Mouse (Mus musculus) forebrain, embryonic 10.5 days (tissue): ENCODE data around the gene Fam43a. TPM values are rescaled to one million over a fixed set of nuclear protein-coding genes. Genes with fewer than 3 reads are reported as not detected.

Experiments used
- DNase-seq: peaks from one replicate; pipeline ENCODE4 v3.0.0-alpha.2; 2017; ENCODE audit warnings: low spot score; ENCODE audit errors: extremely low spot score
- H3K27ac ChIP-seq: fragments of 300-500 bp; sonication (generic); 2 replicates; pipeline ENCODE4 v1.5.1; 2016; ENCODE audit warnings: mild to moderate bottlenecking
- H3K27me3 ChIP-seq: fragments of 300-500 bp; sonication (generic); 2 replicates; pipeline ENCODE4 v1.6.1; 2016; ENCODE audit warnings: mild to moderate bottlenecking; ENCODE audit not compliant: poor library complexity, severe bottlenecking
- H3K36me3 ChIP-seq: fragments of 300-500 bp; sonication (generic); replicated peaks from 2 replicates; pipeline ENCODE4 v1.6.1; 2016; ENCODE audit warnings: mild to moderate bottlenecking, moderate library complexity
- H3K4me1 ChIP-seq: fragments of 300-500 bp; sonication (generic); 2 replicates; pipeline ENCODE4 v1.6.1; 2016
- H3K4me3 ChIP-seq: fragments of 300-500 bp; sonication (generic); 2 replicates; pipeline ENCODE4 v1.5.1; 2016; ENCODE audit warnings: mild to moderate bottlenecking, moderate library complexity
- H3K9me3 ChIP-seq: fragments of 300-500 bp; sonication (generic); 2 replicates; pipeline ENCODE4 v1.6.1; 2016; ENCODE audit warnings: mild to moderate bottlenecking, moderate library complexity
- WGBS: fragments of 180-500 bp; shearing (Covaris S2); methylation state at CpG from one replicate; pipeline ENCODE4 v1.1.7; 2016; 5-methylcytosine and 5-hydroxymethylcytosine counted together
- polyA plus RNA-seq: library from polyadenylated mRNA; unstranded; fragments of >200 nt; fragmentation: Nextera tagmentation; extraction: Ambion mirVana; gene quantifications from 2 replicates; pipeline ENCODE4 v1.2.1, GENCODE M21; 2016

The Fam43a gene
- polyA plus RNA-seq, 1 experiment from 2014 or later: 14.7 TPM

DNA sequence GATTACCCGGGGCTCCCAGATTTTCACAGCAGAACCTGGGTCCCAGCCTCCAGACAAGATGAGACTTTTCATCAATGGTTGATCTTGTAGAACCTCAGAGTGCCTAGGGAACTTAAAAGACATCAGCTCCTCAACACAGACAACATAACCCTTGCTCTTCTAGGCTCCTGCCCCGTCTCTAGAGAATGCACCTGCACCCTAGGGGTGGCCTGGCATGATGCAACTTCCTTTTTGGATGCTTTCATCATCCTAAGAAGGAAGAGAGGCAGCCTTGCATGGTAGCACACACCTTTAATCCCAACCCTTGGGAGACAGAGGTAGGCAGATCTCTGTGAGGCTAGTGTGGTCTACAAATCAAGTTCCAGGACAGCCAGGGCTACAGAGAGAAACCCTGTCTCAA is 25.1 kb downstream of the Fam43a start:
- WGBS: 83% methylated on average over 2 of the region's 2 CpGs
- H3K27ac ChIP-seq: no peak overlapping the region
- H3K9me3 ChIP-seq: no peaks in the 10 kb centered on the region
- no peak for DNase-seq
- no peak overlapping the region for H3K4me3 ChIP-seq
- peaks cover 15% of the 10 kb centered on the region for H3K4me1 ChIP-seq
- H3K36me3 ChIP-seq: no peaks in the 10 kb centered on the region
- H3K27me3 ChIP-seq: no peaks in the 10 kb centered on the region

DNA sequence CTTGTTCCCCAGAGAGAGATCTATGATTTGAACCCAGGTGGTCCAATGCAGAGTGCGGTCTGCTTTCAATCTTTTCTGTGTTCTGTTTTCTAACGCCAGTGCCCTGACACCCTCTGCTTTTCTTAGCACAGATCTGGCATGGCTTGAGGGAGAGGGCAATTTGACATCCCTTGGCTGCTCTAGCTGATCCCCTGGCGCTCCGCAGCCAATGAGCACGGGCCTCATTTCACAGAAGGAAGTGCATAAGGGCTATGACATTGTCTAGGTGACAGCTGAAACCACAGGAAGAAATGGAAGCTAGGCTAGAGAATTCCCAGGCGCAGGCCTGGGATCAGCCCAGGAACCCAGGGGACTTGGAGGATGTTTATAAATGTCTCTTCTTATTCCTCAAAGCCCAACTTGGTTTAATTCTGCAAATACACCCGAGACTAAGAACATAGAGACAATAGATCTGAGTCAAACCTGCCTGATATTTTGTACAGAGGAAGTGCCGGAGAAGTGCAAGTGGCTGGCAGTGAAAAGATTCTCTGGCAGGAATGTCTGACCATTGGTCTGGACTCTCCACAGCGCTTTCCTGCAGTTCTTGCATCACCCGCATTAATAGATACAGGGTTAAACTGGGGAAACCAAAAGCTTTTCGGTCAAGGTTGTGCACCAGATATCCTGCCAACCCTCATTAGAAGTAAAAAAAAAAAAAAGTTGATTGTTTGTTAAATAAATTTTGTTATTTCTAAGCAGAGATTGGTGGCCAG is 28.2 kb downstream of the Fam43a start:
- H3K27ac ChIP-seq: no peak overlapping the region
- DNase-seq: no peak
- no peaks in the 10 kb centered on the region for H3K9me3 ChIP-seq
- H3K36me3 ChIP-seq: no peaks in the 10 kb centered on the region
- H3K27me3 ChIP-seq: no peaks in the 10 kb centered on the region
- peaks cover 15% of the 10 kb centered on the region for H3K4me1 ChIP-seq
- WGBS: 79% methylated on average over 11 of the region's 11 CpGs
- H3K4me3 ChIP-seq: no peak overlapping the region

DNA sequence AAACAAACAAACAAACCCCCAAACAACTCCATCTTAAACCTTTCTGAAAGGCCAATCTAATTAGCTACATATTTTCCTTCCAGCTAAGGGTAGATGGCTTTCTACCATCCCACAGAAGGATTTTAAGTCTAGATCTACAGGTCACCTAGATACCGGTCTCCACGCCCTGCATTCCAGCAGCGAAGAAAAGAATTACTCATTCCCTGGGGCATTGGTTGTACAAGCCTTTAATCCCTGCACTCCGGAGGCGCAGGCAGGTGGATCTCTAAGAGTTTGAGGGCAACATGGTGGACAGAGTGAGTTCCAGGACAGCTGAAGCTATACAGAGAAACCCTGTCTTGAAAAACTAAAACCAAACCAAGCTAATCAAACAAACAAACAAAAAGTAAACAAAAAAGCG is 28.9 kb downstream of the Fam43a start:
- DNase-seq: no peak
- 36% methylated on average over 6 of the region's 6 CpGs for WGBS
- no peak overlapping the region for H3K27ac ChIP-seq

DNA sequence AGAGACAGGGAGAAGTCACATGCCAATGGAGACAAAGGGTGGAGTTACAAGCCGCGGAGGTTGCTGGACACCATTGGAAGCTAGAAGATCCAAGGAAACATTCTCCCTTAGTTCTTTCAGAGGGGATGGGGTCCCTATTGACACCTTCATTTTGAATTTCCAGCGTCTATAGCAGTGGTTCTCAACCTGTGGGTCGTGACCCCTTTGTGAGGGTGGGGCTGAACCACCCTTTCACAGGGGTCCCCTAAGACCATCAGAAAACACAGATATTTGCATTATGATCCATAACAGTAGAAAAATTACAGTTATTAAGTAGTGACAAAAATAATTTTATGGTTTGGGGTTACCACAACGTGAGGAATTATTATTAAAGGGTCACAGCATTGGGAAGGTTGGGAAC is 30.0 kb downstream of the Fam43a start:
- Histone ChIP-seq H3K27ac (no peak overlapping the region), H3K4me1 (peaks cover 15% of the 10 kb centered on the region), H3K4me3 (no peak overlapping the region), H3K9me3 (no peaks in the 10 kb centered on the region), H3K27me3 (no peaks in the 10 kb centered on the region), H3K36me3 (no peaks in the 10 kb centered on the region)
- WGBS: 91% methylated on average over 5 of the region's 5 CpGs
- no peak for DNase-seq

More for the DNA sequence above, 28.9 kb downstream of the Fam43a start:
- Histone ChIP-seq H3K27me3 (no peaks in the 10 kb centered on the region), H3K36me3 (no peaks in the 10 kb centered on the region), H3K4me3 (no peak overlapping the region), H3K4me1 (peaks cover 15% of the 10 kb centered on the region), H3K9me3 (no peaks in the 10 kb centered on the region)

DNA sequence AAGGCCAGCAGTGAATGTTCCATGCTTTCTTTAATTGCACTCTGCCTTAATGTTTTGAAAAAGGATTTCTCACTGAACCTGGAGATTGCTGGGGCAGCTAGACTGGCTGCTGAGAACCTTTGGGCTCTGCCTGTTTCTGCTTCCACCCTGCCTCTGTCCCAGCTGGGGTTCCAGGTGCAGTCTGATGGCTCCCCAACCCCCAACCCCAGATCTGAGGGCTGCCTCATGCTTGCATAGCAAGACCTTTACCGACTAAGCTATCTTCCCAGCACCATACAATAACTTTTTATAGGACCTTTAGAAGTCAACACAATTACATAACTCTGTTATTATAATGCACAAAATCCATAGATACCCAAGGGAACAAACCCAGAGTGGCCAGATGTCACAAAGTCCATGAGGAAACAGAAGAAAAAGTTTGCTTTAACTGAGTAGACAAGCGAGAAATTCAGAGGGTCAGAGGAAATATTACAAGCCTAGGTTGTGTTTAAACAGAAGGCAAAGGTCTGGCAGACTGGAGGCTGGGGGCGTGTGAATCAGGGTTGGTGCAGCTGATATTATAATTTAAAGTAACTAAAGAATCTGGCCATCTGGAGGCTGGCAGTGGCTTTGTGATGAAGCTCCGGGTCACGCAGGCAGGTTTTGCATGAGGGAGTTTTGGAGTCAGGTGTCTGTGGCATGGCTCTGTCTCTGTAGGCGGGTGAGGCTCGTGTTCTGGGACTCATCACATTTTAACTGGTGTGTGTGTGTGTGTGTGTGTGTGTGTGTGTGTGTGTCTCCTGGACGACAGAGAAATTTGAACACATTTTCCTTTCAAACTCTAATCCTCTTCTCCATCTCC is 34.6 kb downstream of the Fam43a start:
- WGBS: 76% methylated on average over 8 of the region's 8 CpGs
- Histone ChIP-seq H3K9me3 (no peaks in the 10 kb centered on the region), H3K4me1 (no peaks in the 10 kb centered on the region), H3K36me3 (no peaks in the 10 kb centered on the region), H3K27ac (no peak overlapping the region), H3K4me3 (no peak overlapping the region), H3K27me3 (no peaks in the 10 kb centered on the region)
- no peak for DNase-seq

DNA sequence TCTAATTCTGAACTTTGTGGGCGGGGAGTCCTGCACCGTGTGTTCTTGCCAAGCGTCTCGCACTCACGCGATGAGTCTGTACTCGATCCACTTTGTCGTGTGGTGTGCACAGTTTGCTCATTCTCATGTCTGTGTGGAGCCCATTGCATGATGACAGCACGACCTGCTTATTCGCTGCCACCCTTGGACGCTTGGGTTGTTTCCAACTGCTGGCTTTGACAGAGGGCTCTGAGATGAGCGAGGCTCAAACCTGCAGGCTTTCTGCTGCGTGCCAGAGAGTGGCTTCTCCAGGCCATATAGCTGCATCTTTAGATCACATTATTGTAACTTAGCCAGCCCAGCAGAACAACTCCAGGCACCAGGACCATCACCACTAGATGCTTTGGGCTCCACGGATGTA is 39.1 kb downstream of the Fam43a start:
- peaks cover 8% of the 10 kb centered on the region for H3K9me3 ChIP-seq
- H3K4me3 ChIP-seq: no peak overlapping the region
- no peaks in the 10 kb centered on the region for H3K27me3 ChIP-seq
- DNase-seq: no peak
- peaks cover 11% of the 10 kb centered on the region for H3K4me1 ChIP-seq
- 95% methylated on average over 14 of the region's 14 CpGs for WGBS
- H3K36me3 ChIP-seq: no peaks in the 10 kb centered on the region
- H3K27ac ChIP-seq: no peak overlapping the region

DNA sequence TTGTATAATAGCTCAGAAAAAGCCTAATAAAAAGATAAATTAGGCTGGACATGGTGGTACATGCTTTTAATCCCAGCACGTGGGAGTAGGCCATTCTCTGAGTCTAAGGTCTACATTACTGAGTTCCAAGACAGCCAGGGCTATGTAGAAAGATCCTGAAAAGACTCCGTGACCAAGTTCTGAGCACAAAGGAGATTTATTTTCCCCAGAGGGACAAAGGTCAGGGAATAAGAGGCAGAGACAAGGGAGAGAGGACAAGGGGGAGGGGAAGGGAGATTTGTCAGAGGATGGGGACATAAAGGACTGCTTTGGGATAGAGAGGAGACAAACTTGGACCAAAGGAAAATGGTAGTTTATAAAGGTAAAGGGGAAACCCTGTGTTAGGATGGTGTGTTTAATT is 41.1 kb downstream of the Fam43a start:
- H3K4me1 ChIP-seq: peaks cover 11% of the 10 kb centered on the region
- no peak overlapping the region for H3K27ac ChIP-seq
- H3K36me3 ChIP-seq: no peaks in the 10 kb centered on the region
- H3K9me3 ChIP-seq: peaks cover 8% of the 10 kb centered on the region
- WGBS: 40% methylated on average over 2 of the region's 2 CpGs
- H3K4me3 ChIP-seq: no peak overlapping the region
- no peak for DNase-seq
- no peaks in the 10 kb centered on the region for H3K27me3 ChIP-seq

DNA sequence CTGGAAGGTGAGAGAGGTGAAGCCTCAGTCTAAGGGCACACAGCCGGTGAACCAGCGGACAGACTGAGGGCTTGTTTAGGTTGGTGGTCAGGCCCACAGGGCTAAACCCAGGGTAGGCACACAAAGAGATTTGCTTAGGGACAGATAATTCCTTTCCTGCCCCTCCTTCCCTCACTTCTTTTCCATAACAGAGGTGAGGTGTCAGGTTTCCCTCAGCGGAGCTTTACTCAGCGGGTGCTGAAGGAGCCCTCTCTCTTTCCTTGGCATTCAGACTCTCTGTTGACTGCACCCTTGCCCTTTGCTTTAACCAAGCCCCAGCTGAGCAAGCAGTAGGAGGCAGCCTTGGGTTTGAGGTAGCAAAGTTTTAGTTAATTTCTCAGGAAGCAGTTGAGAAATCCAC is 41.9 kb downstream of the Fam43a start:
- Histone ChIP-seq H3K36me3 (no peaks in the 10 kb centered on the region), H3K27me3 (no peaks in the 10 kb centered on the region), H3K9me3 (peaks cover 8% of the 10 kb centered on the region), H3K4me3 (no peak overlapping the region), H3K4me1 (peaks cover 17% of the 10 kb centered on the region), H3K27ac (no peak overlapping the region)
- WGBS: 22% methylated on average over 4 of the region's 4 CpGs
- DNase-seq: no peak

DNA sequence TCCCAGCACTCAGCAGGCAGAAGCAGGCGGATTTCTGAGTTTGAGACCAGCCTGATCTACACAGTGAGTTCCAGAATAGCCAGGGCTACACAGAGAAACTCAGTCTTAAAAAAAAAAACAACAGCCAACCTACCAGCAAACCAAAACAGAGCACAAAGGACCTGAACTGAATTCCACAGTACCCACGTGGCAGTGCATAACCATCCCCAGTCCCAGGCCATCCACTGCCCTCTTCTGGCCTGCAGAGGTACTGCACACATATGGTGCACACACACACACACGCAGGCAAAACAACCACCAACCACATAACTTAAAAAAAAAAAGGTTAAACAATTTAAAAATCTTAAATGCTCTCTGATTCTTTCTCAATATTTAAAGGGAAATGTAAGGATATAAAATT is 42.7 kb downstream of the Fam43a start:
- Histone ChIP-seq H3K4me1 (peaks cover 17% of the 10 kb centered on the region), H3K36me3 (no peaks in the 10 kb centered on the region), H3K4me3 (no peak overlapping the region), H3K27ac (no peak overlapping the region), H3K9me3 (peaks cover 8% of the 10 kb centered on the region), H3K27me3 (no peaks in the 10 kb centered on the region)
- WGBS: 82% methylated on average over 3 of the region's 3 CpGs
- DNase-seq: no peak

DNA sequence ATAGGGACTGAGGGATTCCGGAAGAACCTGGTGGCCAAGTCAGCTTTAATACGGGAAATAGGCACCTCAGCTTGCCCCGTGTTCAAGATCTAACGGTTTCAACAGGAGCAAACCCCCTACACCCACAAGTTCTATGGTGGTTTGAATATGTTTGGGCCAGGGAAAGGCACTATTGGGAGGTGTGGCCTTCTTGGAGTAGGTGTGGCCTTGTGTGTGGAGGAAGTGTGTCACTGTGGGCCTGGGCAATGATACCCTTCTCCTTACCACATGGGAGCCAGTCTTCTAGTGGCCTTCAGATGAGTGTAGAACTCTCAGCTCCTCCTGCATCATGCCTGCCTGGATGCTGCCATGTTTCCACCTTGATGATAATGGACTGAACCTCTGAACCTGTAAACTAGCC is 45.5 kb downstream of the Fam43a start:
- no peak overlapping the region for H3K27ac ChIP-seq
- no peaks in the 10 kb centered on the region for H3K36me3 ChIP-seq
- H3K27me3 ChIP-seq: no peaks in the 10 kb centered on the region
- DNase-seq: no peak
- H3K9me3 ChIP-seq: peaks cover 11% of the 10 kb centered on the region
- 93% methylated on average over 4 of the region's 4 CpGs for WGBS
- peaks cover 17% of the 10 kb centered on the region for H3K4me1 ChIP-seq
- H3K4me3 ChIP-seq: no peak overlapping the region

DNA sequence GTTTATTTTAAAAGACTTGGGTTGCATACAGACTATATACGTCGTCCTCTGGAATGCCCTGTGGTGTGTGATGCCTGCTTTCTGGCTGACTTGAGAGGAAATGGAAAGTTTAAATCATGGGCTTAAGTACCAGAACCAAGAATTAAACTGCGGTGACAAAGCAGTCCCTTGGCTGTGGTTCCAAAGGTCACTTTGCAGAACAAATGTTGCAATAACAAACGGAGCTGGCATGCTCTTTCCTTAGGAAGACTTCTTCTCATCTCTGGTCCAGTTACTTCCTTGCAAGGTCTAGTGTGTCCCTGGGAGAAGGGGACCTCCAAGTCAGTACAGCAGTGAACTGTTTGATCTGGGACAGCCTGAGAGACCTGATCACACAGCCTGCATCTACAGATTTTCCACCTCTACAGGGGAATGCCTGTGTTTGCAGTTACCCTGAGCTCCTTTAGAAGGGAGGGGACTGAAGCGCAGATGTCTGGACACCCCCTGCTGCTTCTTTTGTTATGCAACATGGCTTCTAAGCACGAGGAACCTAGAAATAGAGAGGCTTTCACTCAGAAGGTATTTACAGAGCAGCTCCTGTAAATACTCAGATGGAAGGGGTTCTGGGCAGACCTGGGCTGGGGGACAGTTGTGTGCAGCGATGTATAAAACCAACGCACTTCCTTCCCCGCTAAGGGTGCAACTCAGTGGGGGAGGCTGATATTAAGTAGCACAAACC is 46.5 kb downstream of the Fam43a start:
- Histone ChIP-seq H3K9me3 (peaks cover 6% of the 10 kb centered on the region), H3K27me3 (no peaks in the 10 kb centered on the region), H3K4me1 (peaks cover 13% of the 10 kb centered on the region), H3K4me3 (no peak overlapping the region), H3K36me3 (no peaks in the 10 kb centered on the region), H3K27ac (no peak overlapping the region)
- DNase-seq: no peak
- WGBS: 36% methylated on average over 9 of the region's 9 CpGs

DNA sequence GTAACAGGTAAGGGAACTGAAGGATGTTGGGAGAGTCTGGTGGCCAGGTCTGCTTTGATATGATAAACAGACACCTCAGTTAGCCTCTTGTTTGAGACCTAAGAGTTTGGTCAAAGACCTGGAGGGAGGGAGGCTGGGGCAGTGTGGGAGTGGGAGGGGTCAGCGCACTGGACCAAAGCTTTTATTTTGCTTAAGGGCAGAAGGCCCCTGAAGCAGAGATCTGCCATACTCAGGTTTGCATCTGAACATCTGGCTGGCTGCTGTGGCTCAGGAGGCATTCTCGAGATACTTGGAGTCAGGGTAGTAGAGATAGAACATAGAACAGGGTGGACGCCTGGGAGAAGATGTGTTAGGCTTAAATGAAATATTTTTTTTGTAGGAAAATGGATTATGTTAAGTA is 47.3 kb downstream of the Fam43a start:
- 78% methylated on average over 3 of the region's 3 CpGs for whole genome bisulfite sequencing

DNA sequence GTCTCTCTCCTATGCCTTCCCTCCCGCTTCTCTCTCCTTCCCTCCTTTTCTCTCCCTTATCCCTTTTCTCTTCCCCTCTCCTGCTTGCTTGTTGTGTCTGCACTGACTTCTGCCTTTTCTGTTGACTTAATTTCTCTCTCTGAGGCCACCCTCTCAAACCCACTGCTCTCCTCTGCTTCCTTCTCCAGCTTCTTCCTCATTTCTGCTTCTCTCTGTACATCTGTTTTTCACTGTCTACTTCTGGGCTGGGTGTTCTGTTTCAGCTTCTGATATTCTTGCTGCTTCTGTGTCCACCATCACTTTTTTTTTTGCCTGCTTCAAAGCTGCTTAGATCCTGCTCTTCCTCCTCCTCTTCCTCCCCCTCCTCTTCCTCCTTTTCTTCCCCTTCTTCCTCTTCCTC is 51.8 kb downstream of the Fam43a start:
- Histone ChIP-seq H3K27me3 (no peaks in the 10 kb centered on the region), H3K36me3 (no peaks in the 10 kb centered on the region), H3K27ac (no peak overlapping the region), H3K4me3 (no peak overlapping the region), H3K9me3 (peaks cover 3% of the 10 kb centered on the region; the same call in 1 of the 2 replicates), H3K4me1 (peaks cover 12% of the 10 kb centered on the region)
- 74% methylated on average over 1 of the region's 1 CpGs for WGBS
- no peak for DNase-seq

More for the DNA sequence above, 47.3 kb downstream of the Fam43a start:
- DNase-seq: no peak
- H3K36me3 ChIP-seq: no peaks in the 10 kb centered on the region
- peaks cover 6% of the 10 kb centered on the region for H3K9me3 ChIP-seq
- H3K4me1 ChIP-seq: peaks cover 7% of the 10 kb centered on the region
- H3K27me3 ChIP-seq: no peaks in the 10 kb centered on the region
- no peak overlapping the region for H3K4me3 ChIP-seq
- H3K27ac ChIP-seq: no peak overlapping the region
